Mouse (Mus musculus) kidney, postnatal 14 days (tissue): ENCODE measurements at regions not wholly inside any gene's neighbourhood (a gene's known extent, or its start where the extent isn't known, plus 50 kb on each side); places are given as distances from the start of the nearest gene placed in this dataset.

Source experiments
- DNase-seq: peaks from one replicate; pipeline ENCODE4 v3.0.0; 2022; ENCODE audit warnings: mixed read lengths

DNA sequence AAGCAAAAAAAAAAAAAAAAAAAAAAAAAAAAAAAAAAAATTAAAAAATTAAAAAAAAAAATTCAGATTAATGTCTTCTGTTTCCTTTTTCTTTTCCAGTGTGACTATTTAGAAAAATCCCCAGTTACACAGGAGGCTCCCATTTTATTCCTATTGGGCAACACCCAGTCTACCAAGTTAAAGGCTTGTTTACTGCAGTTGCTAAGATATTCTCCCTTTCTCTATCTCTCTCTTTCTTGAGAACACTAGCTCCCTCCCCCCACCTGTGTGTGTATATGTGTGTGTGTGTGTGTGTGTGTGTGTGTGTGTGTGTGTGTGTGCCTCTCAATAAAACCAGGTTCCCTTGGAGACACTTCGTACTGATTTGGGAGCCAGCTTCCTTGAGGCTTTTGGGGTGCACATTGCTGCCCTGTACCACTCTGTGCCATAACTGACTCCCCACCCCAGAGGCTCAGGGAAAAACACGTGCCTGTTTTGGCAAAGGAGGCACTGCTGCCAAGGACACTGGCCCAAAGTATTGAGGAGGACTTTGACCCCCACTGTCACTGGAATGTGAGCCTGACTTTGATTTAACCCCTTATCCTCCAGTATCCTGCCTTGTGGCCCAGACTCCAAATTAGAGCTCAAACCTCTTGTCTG is 50.3 kb downstream of the Anapc15-ps start:
- DNase-seq = peak; percentile 83

DNA sequence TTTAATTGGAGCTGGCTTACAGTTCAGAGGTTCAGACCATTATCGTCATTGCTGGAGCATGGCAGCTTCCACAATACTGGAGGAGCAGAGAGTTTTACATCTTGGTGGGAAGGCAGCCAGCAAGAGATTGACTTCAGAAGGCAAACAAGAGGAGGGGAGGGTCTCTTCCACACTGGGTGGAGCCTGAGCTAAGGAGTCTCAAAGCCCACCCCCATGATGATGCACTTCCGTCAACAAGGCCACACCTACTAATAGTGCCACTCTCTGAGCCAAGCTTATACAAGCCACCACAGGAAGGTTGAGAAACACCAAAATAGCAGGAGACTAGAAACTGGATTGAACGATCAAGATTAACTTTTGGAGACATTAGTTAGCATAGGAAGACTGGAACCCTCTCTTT is 52.5 kb downstream of the Anapc15-ps start:
- DNase-seq = no peak

DNA sequence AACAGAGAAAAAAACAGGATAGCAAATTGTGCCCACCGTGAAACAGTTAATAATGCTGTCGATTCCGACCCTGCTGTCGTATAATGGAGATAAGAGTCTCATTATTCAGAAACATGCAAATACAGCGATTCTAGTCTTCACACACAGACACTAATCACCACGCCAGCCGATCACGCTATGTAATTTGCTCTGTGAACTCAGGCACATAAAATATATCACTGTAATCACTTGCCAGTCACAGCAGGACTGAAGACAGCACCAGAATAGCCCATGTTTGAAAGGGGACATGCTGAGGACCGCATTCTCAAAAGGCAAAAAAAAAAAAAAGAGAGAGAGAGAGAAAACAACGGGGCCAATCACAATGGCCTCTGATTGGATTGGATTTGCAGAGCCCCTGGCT is 53.6 kb downstream of the Anapc15-ps start:
- no peak for DNase-seq

DNA sequence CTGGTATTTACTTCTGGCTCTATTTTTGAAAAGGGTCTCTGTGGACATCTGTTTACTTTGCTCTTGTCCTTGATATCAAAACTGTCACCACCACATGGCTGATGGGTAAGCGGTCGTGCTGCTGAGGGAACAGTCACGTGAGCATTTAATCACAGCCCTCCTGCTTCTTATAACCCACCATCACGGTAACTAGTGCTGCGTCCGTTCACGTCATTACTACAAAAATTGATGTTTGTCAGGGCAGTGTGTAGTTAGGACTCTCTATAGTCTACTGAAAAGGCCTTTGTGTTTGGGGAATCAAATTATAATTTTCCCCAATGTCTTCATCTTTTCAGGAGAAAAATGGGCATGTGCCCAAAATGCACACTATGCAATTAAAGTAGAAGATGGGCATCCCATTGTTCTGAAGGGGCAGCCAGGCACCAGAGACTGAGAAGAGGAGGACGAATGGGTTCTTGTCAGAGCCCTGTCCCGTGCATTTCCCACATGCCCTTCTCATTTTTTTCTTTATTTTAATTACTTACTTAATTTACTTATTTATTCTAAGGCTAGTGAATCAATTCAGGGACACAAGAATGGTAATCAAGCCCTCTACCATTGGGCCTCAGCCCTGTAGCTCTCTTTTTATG is 54.6 kb upstream of the Nudt4 start:
- DNase-seq = no peak

DNA sequence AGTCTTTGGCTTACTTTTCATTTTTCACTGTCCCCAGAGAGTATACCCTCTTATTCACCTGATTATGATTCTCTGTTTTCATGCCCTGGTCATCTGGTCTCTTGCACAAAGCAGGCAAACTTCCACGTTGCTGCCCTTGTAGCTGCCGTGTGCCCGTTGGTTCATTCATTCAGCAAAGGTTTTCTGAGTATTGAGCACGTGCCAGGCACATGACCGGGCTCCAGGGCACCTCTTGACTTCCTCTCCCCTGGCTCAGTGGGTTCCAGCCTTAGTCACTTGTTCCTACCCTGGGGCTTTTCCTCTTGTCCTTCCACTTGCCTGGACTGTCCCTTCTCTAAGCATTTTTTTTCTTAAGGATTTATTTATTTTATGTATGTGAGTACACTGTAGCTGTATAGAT is 52.9 kb upstream of the Nudt4 start:
- peak; percentile 78 for DNase-seq

DNA sequence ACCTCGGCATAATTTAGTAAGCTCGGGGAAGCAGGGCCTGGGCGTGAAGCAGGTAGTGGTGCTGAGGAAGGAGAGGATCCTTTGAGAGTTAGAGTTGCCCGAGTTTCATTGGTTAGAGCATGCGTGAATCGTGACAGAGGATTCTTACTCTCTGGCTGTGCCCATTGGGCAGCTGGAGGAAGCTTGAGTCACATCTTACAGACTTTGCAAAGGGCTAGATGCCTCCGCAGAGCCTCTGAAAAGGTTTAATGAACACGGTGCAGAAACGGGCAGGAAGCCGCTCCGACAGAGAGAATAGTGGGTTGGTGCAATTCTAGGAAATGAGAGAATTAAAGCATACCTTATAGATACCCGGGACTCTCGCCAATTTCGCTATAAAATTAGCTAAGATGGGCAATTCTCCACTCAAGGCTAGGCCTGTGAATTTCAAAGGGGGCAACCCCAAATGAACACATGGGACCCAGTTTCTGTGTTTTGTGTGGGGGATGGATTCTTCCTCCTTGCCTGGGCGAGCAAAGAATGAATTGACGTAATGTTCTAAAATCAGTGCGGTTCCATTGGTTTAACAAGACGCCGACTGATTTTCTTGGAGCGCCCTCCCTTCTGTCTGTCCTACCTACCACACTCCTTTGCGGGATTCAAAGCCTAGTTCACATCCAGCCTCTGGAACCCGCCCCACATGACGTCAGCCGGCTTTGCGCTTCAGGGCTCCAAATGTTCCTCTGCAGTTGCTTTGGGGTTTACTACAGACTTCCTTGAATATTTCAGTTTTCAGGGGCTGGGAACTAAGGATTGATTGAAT is 52.1 kb upstream of the Nudt4 start:
- DNase-seq = no peak
